Mouse (Mus musculus): Measurements from ENCODE around the gene Odf3l1. TPM values are rescaled to one million over a fixed set of nuclear protein-coding genes. Genes with fewer than 3 reads are reported as not detected.

The Odf3l1 gene
- total RNA-seq, 2 experiments from 2014 or later = not detected

DNA sequence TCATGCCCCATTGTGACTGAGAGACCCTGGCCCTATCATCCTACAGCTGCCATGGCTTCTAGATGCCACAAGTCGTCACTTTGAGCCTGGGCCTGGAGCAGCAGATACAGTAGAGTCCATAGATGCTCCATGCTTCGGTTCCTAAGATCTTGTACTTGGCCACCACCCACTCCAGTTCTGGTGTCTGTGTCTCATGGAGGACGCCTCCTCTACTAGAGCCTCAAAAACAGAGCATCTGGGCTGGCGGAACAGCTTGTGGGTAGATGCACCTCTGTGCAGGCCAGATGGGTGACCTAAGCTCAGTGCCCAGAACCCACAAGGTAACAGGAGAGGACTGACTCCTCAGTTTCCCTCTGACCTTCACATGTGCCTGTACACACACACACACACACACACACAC lies 19.8 kb upstream of the Odf3l1 start:
- intact Hi-C loops (cut with DNase I) = no loop called here
- DNase-seq (ENCODE audit: extremely low spot score in 1 of 2, low spot score in 2 of 2) = no peak

DNA sequence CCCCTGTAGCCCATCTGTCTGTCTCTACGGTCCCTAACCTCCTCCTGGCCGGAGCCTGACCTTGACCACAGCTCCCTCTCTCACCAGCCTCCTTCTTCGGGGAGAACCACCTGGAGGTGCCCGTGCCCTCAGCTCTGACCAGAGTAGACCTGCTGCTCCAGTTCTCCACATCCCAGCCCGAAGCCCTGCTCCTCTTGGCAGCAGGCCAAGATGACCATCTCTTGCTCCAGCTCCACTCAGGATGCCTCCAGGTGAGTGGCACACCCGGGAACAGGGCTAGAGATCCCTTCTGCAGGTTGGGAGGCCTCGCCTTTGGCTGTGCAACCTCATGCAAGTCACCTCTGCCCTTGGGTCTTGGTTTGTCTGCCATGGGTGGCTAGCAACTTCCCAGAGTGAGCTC lies 19.0 kb upstream of the Odf3l1 start:
- DNase-seq (ENCODE audit: extremely low spot score in 1 of 2, low spot score in 2 of 2) = peak in 1 of 2 experiments; percentile 45
- intact Hi-C loops (cut with DNase I) = no loop called here

DNA sequence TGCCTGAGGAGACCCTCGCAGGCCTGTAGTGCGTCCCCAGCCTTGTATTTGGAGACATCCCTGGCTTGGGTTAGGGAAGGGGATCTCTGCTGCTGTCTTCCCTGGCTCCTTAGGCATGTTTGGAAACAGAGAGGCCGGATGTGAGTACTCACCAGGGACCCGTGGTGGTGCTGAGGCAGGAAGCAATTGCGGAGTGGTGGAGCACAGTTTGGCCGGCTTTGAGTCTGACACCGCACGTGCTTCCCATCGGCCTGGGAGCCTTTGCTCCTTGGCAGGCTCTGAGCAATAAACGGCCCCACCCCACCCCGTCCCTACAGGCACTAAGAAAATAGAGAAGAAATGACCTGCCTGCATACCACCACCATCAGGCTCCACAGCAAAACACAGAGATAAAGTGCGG lies 18.3 kb upstream of the Odf3l1 start:
- intact Hi-C loops (cut with DNase I) = no loop called here
- DNase-seq (ENCODE audit: extremely low spot score in 1 of 2, low spot score in 2 of 2) = peak in 1 of 2 experiments; percentile 63

DNA sequence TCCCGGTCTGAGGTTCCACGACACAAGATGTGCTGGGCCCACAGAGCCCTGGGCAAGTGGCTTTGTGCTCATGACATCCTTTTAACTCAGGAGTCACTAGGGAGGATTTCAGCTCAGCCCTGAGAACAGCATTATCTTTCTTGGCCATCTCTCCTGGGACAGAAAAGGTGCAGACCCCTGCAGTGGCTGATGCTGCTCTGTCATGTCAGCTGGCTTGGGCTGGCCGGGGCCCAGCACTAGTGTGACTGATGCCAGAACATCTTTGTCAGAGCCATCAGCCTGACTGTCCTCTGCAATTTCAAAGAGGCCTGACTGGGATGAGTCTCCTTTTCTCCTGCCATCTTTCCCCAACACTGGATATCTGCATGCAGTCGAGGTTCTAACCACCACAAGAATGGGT lies 17.8 kb upstream of the Odf3l1 start:
- intact Hi-C loops (cut with DNase I) = no loop called here
- no peak for DNase-seq (ENCODE audit: extremely low spot score in 1 of 2, low spot score in 2 of 2)

DNA sequence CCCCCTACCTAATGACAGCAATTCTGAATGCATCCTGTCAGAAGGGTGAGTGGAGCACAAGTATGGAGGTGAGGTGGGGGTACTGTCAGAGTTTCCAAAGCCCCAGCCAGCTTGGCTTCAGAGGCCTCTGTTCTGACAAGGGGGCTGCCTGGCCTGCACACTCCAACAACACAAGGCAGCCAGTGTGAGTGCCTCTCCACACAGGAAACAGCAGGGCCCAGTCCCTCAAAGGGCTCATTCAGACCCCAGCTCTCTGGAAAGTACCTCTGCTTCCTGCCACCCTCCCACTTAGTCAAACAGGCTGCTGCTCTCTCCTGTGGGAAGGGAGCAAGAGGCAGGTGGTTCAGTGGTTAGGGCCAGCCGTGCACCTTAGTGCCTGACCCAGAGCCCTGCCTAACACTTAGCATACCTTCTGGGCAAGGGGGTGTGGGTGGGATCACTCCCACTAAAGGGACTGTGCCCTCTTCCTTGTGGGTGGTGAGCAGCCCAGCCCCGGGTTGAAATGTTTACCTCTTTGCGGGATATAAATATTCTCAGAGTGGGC lies 17.1 kb upstream of the Odf3l1 start:
- intact Hi-C loops (cut with DNase I) = no loop called here
- DNase-seq (ENCODE audit: extremely low spot score in 1 of 2, low spot score in 2 of 2) = no peak

DNA sequence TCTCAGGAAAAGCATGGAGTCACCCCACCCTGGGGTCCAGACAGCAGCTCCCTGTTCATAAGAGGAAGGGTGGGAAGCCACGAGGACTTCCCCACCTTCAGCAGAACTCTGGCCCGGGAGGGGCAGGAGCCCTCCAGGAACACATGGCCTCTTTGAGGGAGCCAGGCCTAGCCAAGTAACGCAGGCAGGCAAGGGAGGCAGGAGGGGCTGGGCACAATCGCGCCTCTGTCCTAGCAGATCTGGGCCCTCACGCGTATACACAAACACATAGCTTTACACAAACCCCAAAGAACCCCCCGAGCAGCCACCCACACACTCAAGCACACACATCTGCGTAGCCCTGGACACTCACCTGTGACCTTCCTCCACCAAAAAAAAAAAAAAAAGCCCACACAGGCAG lies 16.3 kb upstream of the Odf3l1 start:
- intact Hi-C loops (cut with DNase I) = no loop called here
- peak in 1 of 2 experiments; percentile 48 for DNase-seq (ENCODE audit: extremely low spot score in 1 of 2, low spot score in 2 of 2)

DNA sequence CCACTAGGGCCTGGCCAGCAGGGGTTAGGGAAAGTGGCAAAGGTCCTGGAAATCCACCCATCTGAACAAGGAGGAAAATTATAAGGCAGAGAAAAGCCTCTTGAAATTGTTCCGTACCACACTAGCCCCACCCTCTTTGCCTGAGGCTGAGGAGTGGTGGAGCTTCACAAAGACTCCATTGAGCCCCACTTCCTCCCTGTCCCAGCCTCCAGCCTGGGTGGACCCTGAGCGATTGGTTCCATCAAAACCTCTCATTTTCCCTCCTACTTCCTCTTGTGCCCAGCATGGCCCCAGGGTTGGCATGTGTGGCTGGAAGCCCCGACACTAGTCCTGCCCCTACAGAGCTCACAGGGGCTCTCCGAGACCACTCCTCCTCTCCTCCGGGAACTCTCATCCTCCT lies 12.8 kb upstream of the Odf3l1 start:
- intact Hi-C loops (cut with DNase I) = no loop called here
- DNase-seq (ENCODE audit: extremely low spot score in 1 of 2, low spot score in 2 of 2) = no peak

DNA sequence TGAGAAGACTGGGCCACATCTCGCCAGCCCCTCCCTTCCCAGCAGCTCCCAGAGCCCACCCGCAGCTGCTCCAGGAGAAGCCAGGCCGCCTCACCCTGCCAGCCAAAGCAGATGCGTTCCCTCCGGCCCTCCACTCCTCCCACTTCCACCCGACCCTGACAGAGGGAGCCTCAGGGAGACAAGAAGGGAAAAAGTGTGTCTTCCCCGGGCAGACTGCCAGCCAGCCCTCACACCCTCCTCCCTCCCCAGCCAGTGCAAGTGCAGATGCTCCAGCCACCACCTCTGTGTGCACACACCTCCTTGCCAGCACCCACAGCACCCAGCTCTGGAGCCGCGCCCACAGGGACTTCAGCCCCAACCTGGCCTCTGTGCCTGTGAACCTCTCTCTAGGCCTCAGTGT lies 12.3 kb upstream of the Odf3l1 start:
- intact Hi-C loops (cut with DNase I) = no loop called here
- DNase-seq (ENCODE audit: extremely low spot score in 1 of 2, low spot score in 2 of 2) = peak; percentile 49 to 85

DNA sequence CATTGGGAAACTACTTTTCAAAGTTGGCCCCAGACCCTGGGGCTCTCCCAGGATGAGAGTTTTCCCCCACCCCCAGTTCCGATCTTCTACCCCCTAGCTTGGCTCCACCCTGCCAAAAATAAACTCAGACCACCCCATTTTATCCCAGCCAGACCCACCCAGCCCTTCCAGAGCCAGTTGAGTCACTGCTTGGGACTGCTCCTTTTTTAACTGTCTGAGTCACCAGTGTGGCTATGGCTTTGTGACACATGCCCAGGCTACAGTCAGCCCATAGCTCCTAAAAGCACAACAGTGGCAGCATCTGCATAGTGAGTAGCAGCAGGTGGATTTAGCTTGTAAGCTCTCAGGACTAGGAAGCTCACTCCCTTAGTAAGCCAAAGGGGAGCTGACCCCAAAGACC lies 8.6 kb upstream of the Odf3l1 start:
- DNase-seq (ENCODE audit: extremely low spot score in 1 of 2, low spot score in 2 of 2) = no peak
- intact Hi-C loops (cut with DNase I) = no loop called here

DNA sequence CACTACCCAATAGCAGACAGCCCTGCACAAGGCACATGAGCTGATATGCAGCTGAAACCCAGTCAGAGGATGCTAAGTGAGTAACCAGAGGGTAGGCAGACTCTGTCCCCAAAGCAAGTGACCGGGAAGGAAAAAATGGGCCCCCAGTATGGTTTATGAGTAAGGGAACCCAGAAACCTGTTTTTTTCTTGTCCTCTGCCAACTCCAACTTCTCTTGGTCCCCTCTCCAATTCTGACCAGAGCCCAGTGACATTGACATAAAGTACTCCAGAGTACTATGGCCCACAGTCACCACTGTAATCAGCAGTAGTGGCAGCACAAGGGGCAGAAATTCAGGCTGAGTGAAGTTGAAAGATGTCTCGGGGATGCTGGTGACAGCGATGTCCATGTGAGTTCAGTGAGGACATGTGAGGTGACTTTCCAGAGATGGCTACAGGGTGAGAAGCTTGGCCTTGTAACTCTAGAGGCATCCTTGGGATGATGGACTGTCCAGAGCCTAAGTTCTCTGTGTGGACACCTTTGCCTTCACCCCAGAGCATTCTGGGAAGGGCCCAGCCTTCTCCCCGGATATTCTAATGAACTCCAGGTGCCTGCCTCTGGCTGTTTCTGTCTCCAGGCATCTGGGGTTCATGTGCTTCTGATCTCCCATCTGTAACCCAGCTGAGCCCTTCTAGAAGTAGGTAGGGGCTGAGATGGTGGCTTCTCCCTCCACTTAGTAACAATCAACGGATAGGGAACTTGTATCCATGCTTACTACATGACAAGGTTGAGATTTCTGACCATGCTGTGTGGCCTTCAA lies 7.8 kb upstream of the Odf3l1 start:
- intact Hi-C loops (cut with DNase I) = no loop called here
- DNase-seq (ENCODE audit: extremely low spot score in 1 of 2, low spot score in 2 of 2) = no peak

DNA sequence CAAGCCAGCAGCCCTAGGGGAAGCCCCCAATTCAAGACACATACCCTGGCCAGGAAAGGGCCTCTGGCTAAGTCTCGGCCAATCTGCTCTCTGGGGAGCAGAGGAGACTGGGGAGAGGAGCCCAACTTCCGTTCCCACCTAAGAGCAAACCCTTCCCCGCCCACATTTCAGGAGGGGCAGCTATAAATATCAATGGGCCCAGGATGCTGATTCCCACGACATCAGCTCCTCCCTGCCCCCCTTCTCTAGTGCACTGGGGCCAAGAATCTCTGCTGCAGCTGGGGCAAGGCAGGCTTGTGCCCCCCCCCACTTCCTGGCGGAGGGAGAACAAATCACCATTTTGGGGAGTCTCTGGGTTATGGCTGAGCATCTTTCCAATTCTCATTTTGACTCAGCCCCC lies 6.7 kb upstream of the Odf3l1 start:
- peak in 1 of 2 experiments; percentile 85 for DNase-seq (ENCODE audit: extremely low spot score in 1 of 2, low spot score in 2 of 2)
- intact Hi-C loops (cut with DNase I) = no loop called here

DNA sequence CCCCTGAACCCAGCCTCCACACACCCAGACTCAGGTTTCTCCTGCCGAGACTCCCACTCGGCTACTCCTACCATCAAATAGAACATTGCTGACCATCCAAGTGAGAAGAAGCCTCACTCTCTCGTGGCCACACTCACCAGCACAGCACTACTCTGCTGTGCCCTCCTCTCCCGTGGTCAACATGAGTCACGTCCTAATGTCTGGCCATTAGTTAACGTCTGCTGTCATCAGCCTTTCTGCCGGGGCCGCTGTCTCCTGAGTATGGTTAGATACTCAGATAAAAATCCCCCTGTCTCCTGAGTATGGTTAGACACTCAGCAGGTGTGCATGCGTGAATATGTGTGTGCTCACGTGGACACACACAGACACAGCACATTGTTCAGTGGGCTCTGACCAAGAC lies 6.3 kb upstream of the Odf3l1 start:
- intact Hi-C loops (cut with DNase I) = no loop called here
- no peak for DNase-seq (ENCODE audit: extremely low spot score in 1 of 2, low spot score in 2 of 2)

DNA sequence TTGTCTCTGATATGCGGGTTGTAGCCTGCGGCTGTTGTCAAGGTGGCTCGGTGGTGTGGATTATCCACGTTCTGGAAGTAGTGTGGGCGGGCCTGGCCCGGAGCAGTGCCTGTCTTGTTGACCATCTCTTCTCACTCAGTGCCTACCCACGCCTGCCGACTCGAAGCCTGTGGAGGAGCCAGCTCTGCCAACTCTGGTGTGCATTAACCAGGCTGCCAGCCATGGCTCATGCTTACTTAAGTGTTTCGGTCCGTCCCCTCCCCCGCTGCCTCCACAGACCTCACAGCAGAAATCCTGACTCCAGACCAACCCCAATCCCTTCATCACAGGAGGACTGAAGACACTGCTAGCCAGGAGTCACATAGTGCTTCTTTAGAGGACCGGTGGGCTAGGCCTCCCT lies 5.1 kb upstream of the Odf3l1 start:
- intact Hi-C loops (cut with DNase I) = no loop called here
- peak in 1 of 2 experiments; percentile 65 for DNase-seq (ENCODE audit: extremely low spot score in 1 of 2, low spot score in 2 of 2)

DNA sequence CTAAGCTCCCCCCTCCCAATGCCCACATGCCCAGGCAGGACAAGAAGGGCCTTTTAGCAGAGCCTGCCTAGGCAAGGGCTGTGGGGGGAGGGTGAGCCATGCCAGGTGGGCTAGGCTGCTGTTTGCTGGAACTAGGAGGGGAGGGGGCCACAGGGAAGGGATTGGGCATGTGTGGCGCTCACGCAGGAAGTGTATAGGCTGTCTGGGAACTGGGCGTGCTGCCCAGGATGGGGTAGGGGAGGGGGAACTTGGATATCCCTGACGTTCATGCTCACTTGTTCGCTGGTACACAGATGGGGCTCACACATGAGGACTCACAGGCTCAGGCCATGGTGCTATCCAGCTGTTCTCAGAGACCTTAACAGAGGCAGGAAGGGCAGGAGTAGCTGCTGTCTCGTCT lies 3.8 kb upstream of the Odf3l1 start:
- intact Hi-C loops (cut with DNase I) = no loop called here
- DNase-seq (ENCODE audit: extremely low spot score in 1 of 2, low spot score in 2 of 2) = peak; percentile 86 to 91

DNA sequence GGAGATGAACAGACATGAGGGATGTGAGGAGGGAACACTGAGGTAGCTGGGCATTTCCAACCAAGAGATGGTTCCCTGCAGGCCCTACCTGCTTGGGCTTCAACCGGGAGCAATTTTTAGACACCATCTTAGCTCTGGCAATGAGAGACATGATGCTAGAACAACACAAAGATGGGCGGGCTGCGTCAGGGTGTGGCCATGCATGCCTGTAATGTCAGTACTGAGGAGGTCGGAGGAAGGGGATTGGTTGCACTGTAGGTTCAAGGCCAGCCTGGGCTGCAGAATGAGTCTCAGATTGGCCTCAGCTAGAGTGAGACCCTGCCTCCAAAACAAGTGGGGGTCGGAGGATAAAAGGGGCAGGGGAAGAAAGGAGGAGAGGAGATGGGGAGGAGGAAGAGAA lies 2.0 kb upstream of the Odf3l1 start:
- DNase-seq (ENCODE audit: extremely low spot score in 1 of 2, low spot score in 2 of 2) = peak in 1 of 2 experiments; percentile 40
- intact Hi-C loops (cut with DNase I) = no loop called here

DNA sequence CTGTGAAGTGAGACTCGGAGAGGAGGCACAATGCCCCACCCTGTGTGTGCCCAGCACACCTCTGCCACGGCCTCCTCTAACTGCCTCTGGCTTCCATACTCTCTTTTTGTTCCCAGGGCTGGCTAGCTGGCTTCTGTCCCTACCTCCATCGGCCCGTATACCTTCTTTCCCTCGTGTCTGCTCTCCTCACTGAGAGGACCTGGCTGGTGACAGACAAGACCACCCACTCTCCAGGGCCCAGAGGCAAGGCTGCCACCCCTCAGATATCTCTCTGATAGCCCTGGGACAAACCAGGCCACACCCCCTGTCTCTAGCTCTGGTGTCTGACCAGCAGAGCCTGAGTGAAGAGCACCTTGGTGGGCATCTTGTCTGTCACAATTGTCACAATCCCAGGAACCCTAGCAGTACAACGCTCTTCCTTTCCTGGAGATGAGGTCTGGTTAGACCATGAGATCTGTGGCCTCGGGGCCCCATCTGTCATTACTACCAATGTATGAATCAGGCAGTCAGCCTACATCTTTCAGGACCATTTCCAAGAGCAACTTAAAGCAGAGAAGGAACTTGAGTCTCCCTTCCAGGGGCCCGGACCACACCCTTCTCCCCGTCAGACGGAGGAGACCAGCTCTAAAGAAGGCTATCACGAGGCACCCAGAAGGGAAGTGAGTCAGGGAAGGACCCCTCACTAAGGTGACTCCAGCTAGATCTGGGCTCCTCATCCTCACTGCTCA lies 1.4 kb upstream of the Odf3l1 start:
- DNase-seq (ENCODE audit: extremely low spot score in 1 of 2, low spot score in 2 of 2) = no peak
- intact Hi-C loops (cut with DNase I) = no loop called here

DNA sequence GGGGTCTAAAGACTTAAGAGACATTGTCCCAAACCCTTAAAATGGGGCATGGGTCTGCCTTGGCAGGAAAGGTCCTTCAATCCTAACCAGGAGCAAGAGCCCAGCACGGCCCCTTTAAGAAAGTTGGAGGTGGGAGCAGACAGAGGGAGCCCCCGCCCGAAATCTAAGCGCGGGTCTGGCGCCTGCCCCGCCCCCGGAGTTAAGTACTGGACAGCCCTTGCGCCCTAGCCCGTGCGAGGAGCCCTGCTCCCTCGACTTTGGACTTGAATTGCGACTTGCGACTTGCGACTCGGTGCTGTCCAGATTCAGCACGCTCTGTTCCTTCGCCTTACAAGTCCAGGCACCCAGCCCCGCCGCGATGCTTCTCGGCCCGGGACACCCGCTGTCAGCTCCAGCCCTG lies 353 bp upstream of the Odf3l1 start, which contains the start of gene Cspg4:
TSS of gene Cspg4 (plus strand) at position 202 of the 400 bp plus-strand sequence.
- intact Hi-C loops (cut with DNase I) = no loop called here
- peak in 1 of 2 experiments; percentile 84 for DNase-seq (ENCODE audit: extremely low spot score in 1 of 2, low spot score in 2 of 2)

DNA sequence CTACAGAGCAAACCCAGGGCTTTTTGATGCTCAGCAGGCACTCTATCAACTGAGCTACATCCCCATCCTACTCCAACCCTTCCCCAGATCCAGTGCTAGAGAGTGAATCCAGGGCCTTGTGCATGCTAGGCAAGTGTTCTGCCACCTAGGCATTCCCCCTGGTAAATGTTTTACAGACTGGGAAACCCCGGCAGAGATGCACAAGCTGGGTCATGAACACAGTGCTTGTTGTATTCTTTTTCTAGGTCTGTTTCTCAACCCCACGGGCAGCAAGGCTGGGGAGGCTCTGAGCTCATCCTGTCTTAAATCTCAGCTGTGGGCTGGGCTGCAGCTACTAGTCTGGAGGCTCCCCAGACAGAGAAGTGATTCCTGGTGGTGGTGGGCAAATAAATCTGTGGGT lies 1.6 kb downstream of the Odf3l1 start:
- intact Hi-C loops (cut with DNase I) = no loop called here
- no peak for DNase-seq (ENCODE audit: extremely low spot score in 1 of 2, low spot score in 2 of 2)

DNA sequence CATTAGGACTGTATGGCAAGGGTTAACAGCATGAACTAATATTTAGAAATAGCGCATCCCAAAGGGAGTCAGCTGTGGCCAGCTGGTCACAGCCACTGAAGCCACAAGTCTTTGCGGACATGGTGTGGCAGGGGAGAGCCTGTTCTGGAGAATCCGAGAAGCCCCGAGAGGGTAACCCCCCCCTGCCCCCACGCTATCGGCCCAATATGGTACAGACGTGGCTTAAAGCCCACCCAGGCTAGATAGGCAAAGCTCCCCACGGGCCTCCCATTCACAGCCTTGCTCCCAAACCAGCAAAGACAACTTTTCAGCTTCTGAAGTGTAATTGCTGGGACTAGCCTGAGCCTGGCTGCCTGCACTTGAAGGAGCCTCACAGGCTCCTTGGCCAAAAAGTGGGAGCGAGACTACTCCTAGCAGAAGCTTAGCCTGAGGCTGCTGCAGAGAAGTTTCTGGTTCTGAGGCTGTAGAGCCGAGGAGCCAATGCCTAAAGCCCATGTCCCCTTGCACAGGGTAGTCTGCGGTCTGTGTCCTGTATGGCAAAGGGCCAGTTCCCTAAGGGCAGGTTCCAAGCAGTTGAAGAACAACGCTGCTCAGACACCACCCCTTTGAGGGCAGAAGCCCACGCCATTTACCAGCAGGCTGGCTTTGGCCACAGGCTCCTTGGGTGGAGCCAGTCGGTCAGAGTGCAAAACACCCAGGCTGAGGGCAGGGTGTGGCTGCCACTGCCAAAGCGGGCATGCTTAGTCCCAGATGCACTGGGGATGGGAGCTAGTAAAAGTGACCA lies 3.8 kb downstream of the Odf3l1 start:
- intact Hi-C loops (cut with DNase I) = no loop called here
- no peak for DNase-seq (ENCODE audit: extremely low spot score in 1 of 2, low spot score in 2 of 2)

Data from left cerebral cortex, postnatal 10 days (tissue).